Mouse (Mus musculus) megakaryocyte-erythroid progenitor cell, adult 5-6 weeks (primary cell): Measurements from ENCODE around the gene Zfp866. TPM values are rescaled to one million over a fixed set of nuclear protein-coding genes. Genes with fewer than 3 reads are reported as not detected.

Experiments
- ATAC-seq: replicated peaks from 2 replicates; pipeline ENCODE4 v1.8.0; 2016; ENCODE audit warnings: mild to moderate bottlenecking, inconsistent platforms; ENCODE audit not compliant: severe bottlenecking, poor library complexity, low FRiP score, low TSS enrichment
- total RNA-seq, 2 experiments: library from RNA; stranded (forward) in 1 of 2; stranded (reverse) in 1 of 2; fragments of 200-1000, 215-1000 nt in 1 of 2; fragments of >200 nt in 1 of 2; fragmentation: Nextera tagmentation in 1 of 2; gene quantifications; 2 replicates each; pipeline ENCODE4 v1.2.3; 2014 to 2017

Zfp866 gene
- total RNA-seq, 2 experiments from 2014 or later = 25.7 to 26.3 TPM

DNA sequence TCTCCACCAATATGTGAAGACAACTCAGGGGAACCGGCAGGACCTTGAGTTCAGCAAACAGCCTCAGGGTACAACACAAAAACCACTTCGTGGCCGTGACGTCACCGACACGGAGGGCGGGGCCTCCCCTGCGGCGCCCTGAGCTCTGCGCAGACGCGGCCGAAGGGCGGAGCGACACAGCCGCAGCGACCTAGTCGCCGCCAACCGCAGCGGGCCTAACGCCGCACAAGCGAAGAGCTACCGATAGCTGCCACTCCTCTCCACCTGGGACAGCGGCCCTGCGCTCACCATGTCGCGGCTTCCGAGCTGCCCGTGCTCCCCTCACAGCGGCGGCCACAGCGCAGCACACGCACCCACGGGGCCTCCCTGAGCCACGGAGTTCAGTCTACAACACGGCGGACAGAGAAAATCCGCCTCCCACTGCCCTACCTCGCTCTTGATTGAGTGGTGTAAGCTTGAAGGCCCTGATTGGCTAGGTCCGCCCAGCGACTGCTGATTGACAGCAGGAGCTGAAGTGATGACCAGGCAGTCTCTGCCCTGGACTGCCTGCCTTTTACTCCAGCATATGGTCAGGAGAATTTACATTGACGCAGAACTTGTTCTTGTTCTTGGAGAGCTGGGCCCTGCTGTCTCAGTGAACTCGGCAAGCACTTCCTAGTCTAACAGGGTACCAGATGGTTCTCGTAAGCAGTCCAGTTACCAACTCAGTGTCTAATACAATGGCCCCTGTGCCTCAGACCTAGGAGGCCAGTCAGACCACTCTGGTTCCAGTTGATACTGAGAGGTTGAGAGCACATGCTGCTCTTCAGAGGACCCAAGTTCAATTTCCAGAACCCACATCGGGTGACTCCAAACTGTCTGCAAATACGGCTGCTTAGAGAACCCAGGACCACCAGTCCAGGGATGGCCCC is 41.2 kb downstream of the Zfp866 start, which contains the start of gene Zfp963:
Gene Zfp963 (minus strand): TSS at position 427 of the 911 bp plus-strand sequence.
- peak; percentile 85 for ATAC-seq

DNA sequence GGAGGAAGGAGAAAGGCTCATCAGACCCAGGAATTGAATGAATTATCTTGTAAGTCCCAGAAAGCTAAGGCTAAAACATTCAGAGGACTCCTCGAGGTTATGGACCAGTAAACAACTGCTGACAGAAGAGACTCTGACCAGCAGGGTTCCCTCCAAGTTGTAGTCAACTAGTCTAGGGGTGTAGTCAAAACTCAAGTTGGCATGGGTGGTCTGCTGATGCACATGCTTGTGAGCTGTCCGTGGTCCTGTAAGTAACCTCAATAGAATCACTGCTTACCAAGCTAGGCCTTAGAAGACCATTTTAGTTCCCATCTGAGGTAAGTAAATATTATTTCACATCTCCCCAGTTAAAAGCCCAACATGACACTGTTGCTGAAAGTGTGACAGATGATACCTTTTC is 49.7 kb downstream of the Zfp866 start:
- ATAC-seq = no peak

DNA sequence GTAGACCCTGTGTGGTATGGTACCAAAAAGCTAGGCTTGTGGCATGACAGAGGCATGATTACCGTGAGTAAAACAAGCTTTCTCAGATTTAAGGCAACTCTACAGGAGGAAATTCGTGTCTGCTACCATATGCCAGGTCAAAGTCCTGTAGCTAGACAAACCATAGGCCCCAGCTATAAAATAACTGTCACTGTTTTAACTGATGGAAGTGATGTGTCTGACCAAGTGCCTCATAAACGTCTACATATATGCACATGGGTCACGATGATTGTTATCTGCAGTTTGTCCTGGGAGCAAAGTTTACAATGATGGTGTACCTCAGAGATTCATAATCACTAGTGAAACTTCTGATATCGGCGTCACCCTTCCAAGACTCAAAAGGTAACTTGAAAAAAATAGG is 50.2 kb downstream of the Zfp866 start:
- no peak for ATAC-seq

DNA sequence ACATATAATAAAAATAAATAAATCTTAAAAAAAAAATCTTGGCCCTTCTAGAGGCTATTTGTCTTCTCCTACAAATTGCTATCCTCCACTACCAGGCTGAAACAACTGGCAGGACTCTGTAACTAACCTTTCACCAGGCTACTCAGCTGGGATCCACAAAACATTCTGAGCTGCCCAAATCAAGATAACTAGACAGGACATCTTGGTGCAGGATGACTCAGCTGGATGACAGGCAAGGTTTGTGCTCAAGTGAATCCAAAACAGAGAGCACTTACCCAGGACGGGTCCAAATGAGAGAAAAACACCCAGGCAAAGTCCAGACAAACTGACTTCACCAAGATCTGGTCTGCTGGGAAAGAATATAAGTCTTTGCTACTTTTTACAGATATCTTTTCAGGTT is 55.5 kb downstream of the Zfp866 start:
- no peak for ATAC-seq

DNA sequence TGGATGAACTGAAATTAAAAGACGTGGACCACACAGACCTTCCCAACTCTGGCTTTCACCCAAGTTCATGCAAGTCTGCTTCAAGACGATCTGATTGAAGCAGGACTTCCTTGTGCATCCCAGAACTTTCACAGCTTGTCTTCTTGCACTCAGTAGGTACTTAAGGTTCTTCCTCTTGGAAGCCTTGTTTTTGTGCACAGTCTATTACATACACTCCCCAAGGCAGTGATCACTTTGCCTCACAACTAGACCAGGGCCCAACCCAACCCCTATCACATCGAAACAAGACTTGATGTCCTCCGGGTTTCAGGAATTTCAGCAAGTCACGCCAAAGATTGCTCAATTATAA is 73.8 kb downstream of the Zfp866 start:
- ATAC-seq = peak; percentile 6; the same call in 1 of the 2 replicates

DNA sequence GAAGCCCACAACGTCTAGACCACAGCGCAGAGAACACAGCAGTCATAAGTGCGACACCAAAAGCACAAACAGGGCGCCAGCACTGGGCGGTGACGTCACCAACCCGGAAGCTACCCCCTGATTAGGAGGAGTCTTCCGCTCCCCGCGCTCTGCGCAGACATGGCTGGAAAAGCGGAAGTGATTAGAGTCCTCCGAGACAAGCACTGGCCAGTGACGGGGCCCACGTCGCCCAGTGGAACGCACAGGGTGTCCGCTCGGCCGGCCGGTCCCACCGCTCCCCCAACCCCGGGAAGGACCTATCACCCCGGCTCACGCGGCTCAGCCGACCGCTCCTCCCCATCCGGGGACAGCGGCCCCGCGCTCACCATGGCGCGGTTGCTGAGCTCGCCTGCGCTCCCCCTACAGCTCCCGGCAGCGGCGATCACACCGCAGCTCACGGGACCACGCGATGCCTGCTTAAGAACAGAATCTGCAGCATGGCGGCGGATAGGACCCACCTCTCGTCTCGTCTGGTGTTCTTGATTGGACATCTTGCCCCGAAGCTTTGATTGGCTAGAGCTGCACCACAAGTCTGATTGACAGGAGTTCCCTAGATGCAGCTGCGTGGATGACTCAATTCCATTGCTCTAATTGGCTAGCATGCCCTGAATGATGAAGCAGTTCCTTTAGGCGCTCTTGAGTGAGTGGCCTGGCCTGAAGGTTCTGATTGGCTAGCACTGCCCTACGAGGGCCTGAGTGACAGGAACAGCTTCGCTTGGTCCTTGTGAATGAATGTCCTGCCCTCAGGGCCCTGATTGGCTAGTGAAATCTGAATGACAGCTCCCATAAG is 74.4 kb downstream of the Zfp866 start:
- peak; percentile 98 for ATAC-seq

DNA sequence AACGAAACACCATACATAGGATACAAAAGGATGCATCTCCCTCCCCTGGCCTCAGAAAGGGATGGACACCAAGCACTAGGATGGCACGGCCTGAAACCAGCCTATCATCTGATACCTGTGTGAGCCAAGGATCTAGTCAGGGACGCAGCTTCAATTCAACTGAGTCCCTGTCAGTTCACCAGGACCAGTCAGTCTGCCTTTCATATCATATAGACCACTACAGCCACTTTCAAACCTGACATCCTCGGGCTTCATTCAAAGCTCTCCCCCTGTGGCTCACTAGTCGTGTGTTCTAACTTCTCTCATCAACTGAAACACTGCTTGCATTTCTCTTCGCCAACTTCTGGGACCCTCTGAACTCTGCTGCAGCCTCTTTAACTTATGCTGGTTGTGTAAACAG is 75.6 kb downstream of the Zfp866 start:
- ATAC-seq = no peak

DNA sequence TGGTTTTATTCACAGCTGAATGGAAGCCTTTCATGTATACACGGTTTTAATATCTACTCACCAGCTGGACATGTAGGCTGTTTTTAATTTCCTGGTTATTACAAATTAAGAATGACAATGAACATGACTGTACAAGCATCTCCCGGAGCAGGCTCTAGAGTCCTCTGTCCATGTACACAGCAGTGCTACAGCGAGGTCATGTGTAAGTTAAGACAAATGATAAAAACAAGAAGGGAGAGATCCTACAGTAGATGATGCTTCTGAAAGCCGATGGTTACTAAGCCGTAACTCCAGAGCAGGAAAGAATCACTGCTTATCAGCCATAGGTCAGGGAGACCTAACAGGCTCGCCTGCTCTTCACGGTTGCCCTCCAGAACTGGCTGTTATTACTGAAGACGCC is 77.5 kb downstream of the Zfp866 start:
- ATAC-seq = no peak

Other genes starting within 250 kb of the Zfp866 start
- 34.9 and 36.2 TPM in 2 replicates for gene Zfp868, start 165.6 kb downstream of the Zfp866 start, total RNA-seq (2014; fragmentation: Nextera tagmentation)
- gene Zfp868, start 165.6 kb downstream of the Zfp866 start, total RNA-seq (2017) = 12.4 and 16.0 TPM in 2 replicates
- 0.59 TPM in 1 of 2 replicates, not detected in the other for gene Zfp964, start 136.7 kb downstream of the Zfp866 start, total RNA-seq (2014; fragmentation: Nextera tagmentation)
- gene Zfp964, start 136.7 kb downstream of the Zfp866 start, total RNA-seq (2017) = 0.61 and 1.2 TPM in 2 replicates
- gene Zfp869, start 80.5 kb downstream of the Zfp866 start, total RNA-seq (2014; fragmentation: Nextera tagmentation) = 16.3 and 25.8 TPM in 2 replicates
- gene Zfp869, start 80.5 kb downstream of the Zfp866 start, total RNA-seq (2017) = 21.5 and 42.9 TPM in 2 replicates
- gene Zfp963, start 41.2 kb downstream of the Zfp866 start, total RNA-seq (2014; fragmentation: Nextera tagmentation) = 6.0 and 6.7 TPM in 2 replicates
- 5.0 and 7.4 TPM in 2 replicates for gene Zfp963, start 41.2 kb downstream of the Zfp866 start, total RNA-seq (2017)
- gene Gm20422, start 16.3 kb downstream of the Zfp866 start, total RNA-seq (2014; fragmentation: Nextera tagmentation) = 1.3 TPM in 1 of 2 replicates, not detected in the other
- not detected in 2 replicates for gene Gm20422, start 16.3 kb downstream of the Zfp866 start, total RNA-seq (2017)
- 48.8 and 58.1 TPM in 2 replicates for gene Atp13a1, start within 50 bp of the Zfp866 start, total RNA-seq (2014; fragmentation: Nextera tagmentation)
- 13.7 and 23.2 TPM in 2 replicates for gene Atp13a1, start within 50 bp of the Zfp866 start, total RNA-seq (2017)
- gene Gmip, start 17.5 kb upstream of the Zfp866 start, total RNA-seq (2014; fragmentation: Nextera tagmentation) = 15.1 and 65.6 TPM in 2 replicates
- gene Gmip, start 17.5 kb upstream of the Zfp866 start, total RNA-seq (2017) = 7.6 and 28.5 TPM in 2 replicates
- 2.1 and 2.4 TPM in 2 replicates for gene Lpar2, start 31.3 kb upstream of the Zfp866 start, total RNA-seq (2014; fragmentation: Nextera tagmentation)
- gene Lpar2, start 31.3 kb upstream of the Zfp866 start, total RNA-seq (2017) = 0.28 and 0.38 TPM in 2 replicates
- gene Pbx4, start 41.3 kb upstream of the Zfp866 start, total RNA-seq (2014; fragmentation: Nextera tagmentation) = 65.9 and 72.8 TPM in 2 replicates
- 20.7 and 33.7 TPM in 2 replicates for gene Pbx4, start 41.3 kb upstream of the Zfp866 start, total RNA-seq (2017)
- not detected in 2 replicates for gene Cilp2, start 96.5 kb upstream of the Zfp866 start, total RNA-seq (2014; fragmentation: Nextera tagmentation)
- not detected in 2 replicates for gene Cilp2, start 96.5 kb upstream of the Zfp866 start, total RNA-seq (2017)
- 1.4 TPM in 1 of 2 replicates, not detected in the other for gene Tssk6, start 111.0 kb upstream of the Zfp866 start, total RNA-seq (2014; fragmentation: Nextera tagmentation)
- gene Tssk6, start 111.0 kb upstream of the Zfp866 start, total RNA-seq (2017) = 0.15 TPM in 1 of 2 replicates, not detected in the other
- gene Ndufa13, start 111.4 kb upstream of the Zfp866 start, total RNA-seq (2014; fragmentation: Nextera tagmentation) = 110 and 122 TPM in 2 replicates
- 91.6 and 99.6 TPM in 2 replicates for gene Ndufa13, start 111.4 kb upstream of the Zfp866 start, total RNA-seq (2017)
- gene Yjefn3, start 111.5 kb upstream of the Zfp866 start, total RNA-seq (2014; fragmentation: Nextera tagmentation) = not detected in 2 replicates
- gene Yjefn3, start 111.5 kb upstream of the Zfp866 start, total RNA-seq (2017) = not detected in 2 replicates
- gene Gatad2a, start 205.2 kb upstream of the Zfp866 start, total RNA-seq (2014; fragmentation: Nextera tagmentation) = 75.4 and 89.7 TPM in 2 replicates
- 68.7 and 107 TPM in 2 replicates for gene Gatad2a, start 205.2 kb upstream of the Zfp866 start, total RNA-seq (2017)